8 mouse cellular contexts compared by ENCODE assay signal in the genomic region with DNA sequence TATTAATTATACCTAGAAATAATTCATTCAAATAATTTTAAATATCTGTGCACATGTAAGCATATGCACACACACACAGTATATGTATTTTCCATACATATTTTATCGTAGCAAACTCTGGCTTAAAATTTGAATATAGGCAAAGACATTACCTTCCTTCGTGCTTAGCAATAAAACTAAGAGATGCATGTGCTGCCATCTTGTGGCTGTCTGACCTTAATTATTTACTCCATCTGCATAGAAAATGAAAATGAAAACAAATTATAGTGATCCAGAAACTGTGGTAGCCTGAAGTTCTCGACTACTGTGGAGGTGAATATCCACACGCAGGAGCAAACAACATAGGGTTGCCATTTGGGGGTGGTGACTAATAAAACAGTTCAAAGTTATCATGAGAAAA. TPM values are rescaled to one million over a fixed set of nuclear protein-coding genes. Genes with fewer than 3 reads are reported as not detected.
A peak's percentile ranks its signal among the peaks of the same experiment; 100 is the strongest.
DNase-seq lines count a peak whose midpoint lies in the region; ATAC-seq and TF ChIP-seq lines count a peak whose summit lies in the region.

No protein-coding gene starts in this region.

- no peak overlapping the region for H3K9ac ChIP-seq in midbrain, embryonic 15.5 days

- H3K9me3 ChIP-seq in midbrain, embryonic 15.5 days: no peaks in the 10 kb centered on the region

- H3K36me3 ChIP-seq in midbrain, embryonic 15.5 days (replicated peaks): no peaks in the 10 kb centered on the region

- no peak overlapping the region for H3K4me2 ChIP-seq in midbrain, embryonic 15.5 days

- intact Hi-C loops in left cerebral cortex, postnatal 36 days (cut with DNase I): loop anchor here (1.0 kb wide), 1 partner anchor 60 kb away; no protein-coding TSS in a partner anchor
- intact Hi-C loops in gastrocnemius, adult 2 months (cut with DNase I): loop anchor here (5.0 kb wide), 1 partner anchor 60 kb away; no protein-coding TSS in a partner anchor

- DNase-seq in left cerebral cortex, adult 11 months (ENCODE audit: low spot score): peak; percentile 16
- DNase-seq in left cerebral cortex, postnatal 36 days (ENCODE audit: low spot score in 2 of 2): no peak
- peak; percentile 69 for DNase-seq in MN1 (ENCODE audit: low spot score)
- DNase-seq in cerebellum, adult 18-20 months: peak; percentile 75 to 76
- peak; percentile 27 for DNase-seq in gastrocnemius, adult 2 months
- peak; percentile 12 to 64 for DNase-seq in layer of hippocampus, postnatal 14 days (ENCODE audit: low spot score in 2 of 2)

- H3K4me1 ChIP-seq in midbrain, embryonic 15.5 days: 0 out of 2 replicates have a peak, but pooled peaks cover 4% of the 10 kb centered on the region

- peak; percentile 59 for TF ChIP-seq CTCF in gastrocnemius, adult 2 months (IDR thresholded peaks at IDR 0.05)

- H3K4me3 ChIP-seq in gastrocnemius, adult 2 months: peak overlapping the region; percentile 61
- no peak overlapping the region for H3K4me3 ChIP-seq in midbrain, embryonic 15.5 days

- 38% methylated on average over 4 of the region's 4 CpGs for WGBS in midbrain, embryonic 15.5 days

- H3K27ac ChIP-seq in gastrocnemius, adult 2 months: no peak overlapping the region
- no peak overlapping the region for H3K27ac ChIP-seq in midbrain, embryonic 15.5 days

- no peaks in the 10 kb centered on the region for H3K27me3 ChIP-seq in midbrain, embryonic 15.5 days (replicated peaks)

- ATAC-seq in midbrain, embryonic 15.5 days (replicated peaks): peak; percentile 74; the same call in 1 of the 2 replicates
- ATAC-seq in erythroblast, adult 5-6 weeks (replicated peaks; ENCODE audit: low FRiP score, poor library complexity, severe bottlenecking): no peak; the same call in 1 of the 2 replicates

RNA-seq across cellular contexts. Expression of a gene that starts 14.6 kb away (rescaled TPM):
- not detected for total RNA-seq in left cerebral cortex, postnatal 36 days (2021)
- not detected for total RNA-seq in gastrocnemius, adult 2 months (2021)
- total RNA-seq in layer of hippocampus, postnatal 14 days (2021): under 1 TPM in 1 of 2 experiments, not detected in 1; 0.33 TPM
- 0.33 and 0.70 TPM in 2 replicates for polyA plus RNA-seq in midbrain, embryonic 15.5 days (2015; fragmentation: Nextera tagmentation; extraction: Ambion mirVana)
- not detected in 2 replicates for total RNA-seq in erythroblast, adult 5-6 weeks (2015; ENCODE audit: low replicate concordance)
- total RNA-seq in erythroblast, adult 5-6 weeks (2017; ENCODE audit: low replicate concordance): not detected in 2 replicates

RNA-seq across cellular contexts. Expression of a gene that starts 42.2 kb away (rescaled TPM):
- total RNA-seq in left cerebral cortex, postnatal 36 days (2021): under 1 TPM; 0.79 to 0.99 TPM
- total RNA-seq in gastrocnemius, adult 2 months (2021): 1 to 10 TPM in 1 of 2 experiments, under 1 TPM in 1; 0.51 to 1.3 TPM
- 1 to 10 TPM; 1.0 to 1.7 TPM for total RNA-seq in layer of hippocampus, postnatal 14 days (2021)
- polyA plus RNA-seq in midbrain, embryonic 15.5 days (2015; fragmentation: Nextera tagmentation; extraction: Ambion mirVana): 8.6 and 8.9 TPM in 2 replicates
- 17.8 and 35.2 TPM in 2 replicates for total RNA-seq in erythroblast, adult 5-6 weeks (2015; ENCODE audit: low replicate concordance)
- total RNA-seq in erythroblast, adult 5-6 weeks (2017; ENCODE audit: low replicate concordance): 19.1 TPM in 2 replicates

Comparison
In these comparisons a context has a peak if more than half of its experiments do, and no peak if none do; other contexts are left out.
1. DNase-seq: peak in left cerebral cortex, adult 11 months (single experiment), MN1 (single experiment), cerebellum, adult 18-20 months (2 of 2), gastrocnemius, adult 2 months (single experiment) and layer of hippocampus, postnatal 14 days (2 of 2); none in left cerebral cortex, postnatal 36 days (0 of 2).
2. RNA of a gene that starts 42.2 kb away (total RNA-seq): 17.8 to 35.2 TPM in erythroblast, adult 5-6 weeks; 1.0 to 1.7 TPM in layer of hippocampus, postnatal 14 days, 0.51 to 1.3 TPM in gastrocnemius, adult 2 months and 0.79 to 0.99 TPM in left cerebral cortex, postnatal 36 days; every median in the first group is over 4 times any median in the second.